Mouse (Mus musculus) retina, postnatal 1 day (tissue): ENCODE measurements around the gene Lrrn3.
A peak's percentile ranks its signal among the peaks of the same experiment; 100 is the strongest.

ENCODE experiments used
- DNase-seq: peaks from one replicate; pipeline ENCODE4 v3.0.0-alpha.2; 2012

Gene Lrrn3

DNA sequence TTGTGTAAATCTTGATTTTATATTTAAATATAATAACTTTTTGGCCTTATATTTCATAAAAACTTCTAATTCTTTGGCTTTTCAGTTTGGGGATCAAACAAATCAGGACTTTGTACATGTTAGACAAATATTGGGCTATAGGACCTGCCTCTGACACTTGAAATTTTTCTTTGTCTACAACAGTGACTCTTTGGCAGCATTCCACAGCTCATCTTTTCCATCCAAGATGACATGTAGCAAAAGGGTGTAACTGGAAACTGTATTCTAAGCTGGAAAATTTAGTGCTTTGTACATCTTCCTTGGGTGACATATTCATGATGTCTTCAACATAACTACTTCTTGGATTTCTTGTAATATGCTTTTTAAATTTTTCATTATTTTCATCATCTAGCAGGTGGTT is 57.4 kb downstream of the Lrrn3 start:
- DNase-seq, result no peak

- DNase-seq, result peak; percentile 78
Observed at GRCm38 (mm10) chr12:41427464-41427863, 58.8 kb downstream of the Lrrn3 start.

- DNase-seq, result peak; percentile 93
Observed at GRCm38 (mm10) chr12:41425101-41425679, 61.0 kb downstream of the Lrrn3 start.

DNA sequence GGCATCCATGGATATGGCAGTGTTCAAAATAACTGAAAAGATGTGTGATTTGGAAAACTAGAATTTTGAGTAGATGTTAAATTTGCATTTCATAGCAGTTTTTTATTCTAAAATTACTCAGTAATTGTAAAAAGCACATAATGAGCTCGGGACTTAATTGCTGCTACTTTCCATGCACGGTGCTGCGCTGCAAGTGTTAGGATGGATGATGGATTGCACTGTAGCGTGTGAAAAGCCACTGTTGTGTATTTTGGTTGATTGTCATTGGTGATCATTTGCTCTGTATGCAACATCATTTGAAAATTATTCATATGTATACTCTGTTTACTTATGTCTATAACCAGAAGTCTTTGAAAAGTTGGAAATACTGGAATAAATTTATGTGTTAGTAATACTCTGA is 68.3 kb downstream of the Lrrn3 start:
- DNase-seq, result no peak

DNA sequence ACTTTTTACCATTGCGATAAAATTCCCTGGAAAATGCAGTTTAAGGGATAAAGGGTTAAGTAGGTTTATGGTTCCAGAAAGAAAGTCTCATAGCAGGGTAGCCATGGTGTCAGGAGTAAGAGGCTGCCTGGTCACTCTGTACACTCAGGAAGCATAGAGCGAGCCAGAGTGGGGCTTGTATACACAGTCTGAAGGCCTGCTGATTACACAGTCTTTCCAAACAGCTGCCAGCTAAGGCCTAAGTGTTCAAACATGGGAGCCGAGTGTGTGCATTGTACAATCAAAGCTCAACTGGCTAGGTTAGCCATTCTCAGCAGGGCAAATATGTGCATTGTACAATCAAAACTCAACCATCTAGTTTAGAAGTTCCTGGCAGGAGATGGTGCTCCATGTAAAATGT is 69.1 kb downstream of the Lrrn3 start:
- no peak for DNase-seq

DNA sequence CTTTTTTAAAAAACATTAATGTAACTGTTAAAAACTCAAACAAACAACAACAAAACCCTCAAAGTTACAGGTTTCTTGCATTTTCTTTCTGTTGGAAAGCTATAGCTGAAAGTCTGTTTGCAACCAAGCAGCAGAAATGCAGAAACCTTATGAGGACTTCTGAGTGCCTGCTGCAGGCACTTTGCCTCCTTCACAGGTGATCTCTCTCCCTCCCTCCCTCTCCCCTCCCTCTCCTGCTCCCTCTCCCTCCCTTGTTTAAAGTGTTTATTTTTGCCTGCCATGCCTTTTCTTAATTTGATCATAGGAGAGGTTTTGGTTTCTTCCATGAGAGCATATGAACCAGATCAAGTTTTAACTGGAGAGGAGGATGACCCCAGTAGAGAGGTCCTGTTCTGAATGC is 69.6 kb downstream of the Lrrn3 start:
- DNase-seq, result no peak

GRCm38 (mm10) chr12:41409431-41409830 is 76.8 kb downstream of the Lrrn3 start:
- DNase-seq, result no peak

DNA sequence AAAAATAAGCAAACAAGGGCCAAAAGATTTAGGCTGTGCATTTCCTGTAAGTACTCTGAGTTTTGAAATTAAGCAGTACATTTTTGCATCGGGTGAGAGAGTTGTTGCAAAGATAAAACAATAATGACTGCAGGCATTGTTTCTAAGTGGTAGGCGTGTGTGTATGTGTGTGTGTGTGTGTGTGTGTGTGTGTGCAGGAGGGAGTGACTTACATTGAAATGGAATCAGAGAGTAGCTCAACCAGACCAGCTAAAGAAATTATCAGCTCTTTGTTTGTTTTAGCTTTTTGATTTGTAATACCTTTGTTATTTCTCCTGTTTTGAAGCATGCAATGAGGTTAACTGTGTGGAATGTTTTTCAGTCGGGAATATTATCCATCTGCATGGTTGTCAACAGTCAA is 84.3 kb downstream of the Lrrn3 start:
- DNase-seq, result no peak
